Mouse (Mus musculus): ENCODE results near the gene Taf12. TPM values are rescaled to one million over a fixed set of nuclear protein-coding genes. Genes with fewer than 3 reads are reported as not detected.

The Taf12 gene
- 10 to 100 TPM; 22.8 to 26.9 TPM for total RNA-seq (2021)
- long read RNA-seq, experiment 1, transcript Taf12-201 (6 exons, 3,787 nt): minor isoform, 5 of 33 reads
- long read RNA-seq, experiment 1, transcript Taf12-202 (7 exons, 777 nt): major isoform, 22 of 33 reads
- long read RNA-seq, experiment 1, partial matches to known transcripts: 1 of 33 reads
- long read RNA-seq, experiment 1, other reads (novel, unspliced or antisense): 5 of 33 reads
- long read RNA-seq, experiment 2, transcript Taf12-202 (7 exons, 777 nt): major isoform, 20 of 39 reads
- long read RNA-seq, experiment 2, transcript Taf12-201 (6 exons, 3,787 nt): minor isoform, 6 of 39 reads
- long read RNA-seq, experiment 2, partial matches to known transcripts: 2 of 39 reads
- long read RNA-seq, experiment 2, other reads (novel, unspliced or antisense): 11 of 39 reads

DNA sequence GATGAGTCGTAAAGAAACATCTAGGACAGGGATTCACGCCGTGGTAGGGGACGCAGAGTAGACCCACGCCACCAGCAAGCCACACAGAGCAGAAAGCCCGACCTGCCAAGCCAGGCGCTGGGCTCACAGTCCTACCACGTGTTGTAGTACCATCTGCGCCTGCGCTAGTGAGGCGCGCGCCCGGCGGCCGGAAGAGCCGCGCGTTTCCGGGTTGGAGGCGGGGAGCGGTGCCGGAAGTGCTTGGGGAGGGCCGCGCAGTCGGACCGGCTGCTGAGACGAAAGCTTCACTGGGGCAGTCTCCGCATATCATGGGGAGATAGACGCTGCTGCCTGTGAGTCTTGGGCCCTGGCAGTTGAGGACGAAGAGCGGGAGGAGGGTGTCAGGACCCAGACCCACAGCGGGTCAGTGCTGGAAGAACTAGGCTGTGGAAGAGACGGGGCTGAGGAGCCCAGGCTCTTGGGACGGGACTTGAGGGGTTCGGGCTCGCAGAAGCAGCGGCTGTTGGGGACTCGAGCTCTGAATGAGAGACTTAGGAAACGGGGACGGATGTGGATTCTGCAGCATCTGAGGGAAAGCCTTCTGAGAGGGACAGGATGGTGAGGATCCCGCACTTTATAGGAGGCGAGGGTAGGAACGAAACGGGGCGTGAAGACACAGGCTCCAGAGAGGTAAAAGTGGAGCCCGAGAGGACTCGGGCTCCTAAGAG is at the start of gene Taf12:
Taf12 (plus strand) TSS at position 220 of the 707 bp plus-strand sequence.
- intact Hi-C loops (cut with DNase I; ENCODE audit: low total_unique reads): no loop called here

DNA sequence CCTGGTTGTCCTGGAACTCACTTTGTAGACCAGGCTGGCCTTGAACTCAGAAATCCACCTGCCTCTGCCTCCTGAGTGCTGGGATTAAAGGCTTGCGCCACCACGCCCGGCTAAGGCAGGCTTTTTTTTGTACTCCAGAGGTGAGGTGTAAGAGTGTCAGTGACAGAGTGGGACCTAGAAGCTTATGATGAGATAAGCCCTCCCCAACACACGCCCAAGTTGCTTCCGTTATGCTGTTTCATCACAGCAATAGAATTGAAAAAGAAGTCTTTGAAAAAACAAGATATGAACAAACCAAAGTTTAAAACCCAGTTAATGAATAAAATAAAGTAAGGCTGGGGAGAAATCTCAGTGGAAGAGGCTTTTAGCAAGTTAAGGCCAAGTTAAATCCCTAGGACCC is 43.8 kb upstream of the Taf12 start:
- no peak for DNase-seq
- intact Hi-C loops (cut with DNase I; ENCODE audit: low total_unique reads): no loop called here

More for the DNA sequence above, at the start of gene Taf12:
- DNase-seq: peak; percentile 92

DNA sequence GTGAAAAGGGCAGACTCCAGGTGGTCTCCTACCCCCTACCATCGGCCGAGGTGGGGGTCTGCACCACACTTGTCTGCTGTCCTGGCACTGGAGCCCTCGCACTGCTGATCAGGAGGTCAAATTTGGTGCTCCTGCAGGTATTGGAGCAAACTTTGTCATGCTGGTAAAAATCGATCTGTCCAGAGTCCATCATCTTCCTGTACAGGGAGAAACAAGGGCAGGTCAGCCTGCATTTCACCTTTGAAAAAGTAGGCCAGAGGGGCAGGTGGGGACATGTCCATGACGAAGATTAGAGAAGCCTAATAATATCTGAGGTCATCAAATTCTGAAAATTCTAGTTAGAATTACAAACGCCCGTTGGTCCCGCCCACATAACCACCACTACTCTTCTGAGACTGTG is 39.5 kb upstream of the Taf12 start:
- no peak for DNase-seq
- intact Hi-C loops (cut with DNase I; ENCODE audit: low total_unique reads): no loop called here

DNA sequence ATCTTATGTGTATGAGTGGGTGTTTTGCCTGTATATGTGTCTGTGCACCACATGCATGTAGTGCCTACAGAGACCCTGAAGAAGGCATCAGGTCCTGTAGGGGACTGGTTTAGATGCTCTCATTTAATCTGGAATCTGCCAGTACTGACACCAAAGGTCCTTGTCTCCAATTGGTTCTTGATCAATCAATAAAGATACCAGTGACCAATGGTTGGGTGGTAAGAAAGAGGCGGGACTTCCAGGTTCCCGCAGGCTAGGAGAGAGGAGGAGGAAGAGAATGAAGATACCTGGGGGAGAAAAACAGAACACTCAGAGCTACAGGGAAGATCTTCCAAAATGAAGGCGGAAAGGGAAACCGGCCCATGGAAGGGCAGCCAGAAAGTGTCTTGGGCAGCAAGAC is 35.8 kb upstream of the Taf12 start:
- intact Hi-C loops (cut with DNase I; ENCODE audit: low total_unique reads): no loop called here
- no peak for DNase-seq

DNA sequence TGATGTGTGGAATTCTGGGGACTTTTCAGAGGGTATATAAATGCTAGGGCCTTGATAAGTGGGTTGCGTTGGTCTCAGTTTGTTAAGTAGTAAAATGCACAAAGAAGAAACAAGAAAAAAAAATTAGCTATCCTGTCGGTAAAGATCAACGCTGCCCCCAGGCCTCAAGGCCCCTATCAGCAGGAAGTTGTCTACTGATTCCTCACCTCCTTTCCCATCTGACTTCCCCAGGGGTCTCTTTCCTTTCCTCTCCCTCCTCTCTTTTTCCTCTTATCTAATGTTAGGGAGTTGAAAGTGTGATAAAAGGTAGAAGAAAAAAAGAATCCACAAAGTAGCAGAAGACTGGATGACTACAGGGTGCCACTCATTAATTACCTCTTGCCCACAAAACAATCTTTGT is 33.8 kb upstream of the Taf12 start:
- intact Hi-C loops (cut with DNase I; ENCODE audit: low total_unique reads): no loop called here
- no peak for DNase-seq

DNA sequence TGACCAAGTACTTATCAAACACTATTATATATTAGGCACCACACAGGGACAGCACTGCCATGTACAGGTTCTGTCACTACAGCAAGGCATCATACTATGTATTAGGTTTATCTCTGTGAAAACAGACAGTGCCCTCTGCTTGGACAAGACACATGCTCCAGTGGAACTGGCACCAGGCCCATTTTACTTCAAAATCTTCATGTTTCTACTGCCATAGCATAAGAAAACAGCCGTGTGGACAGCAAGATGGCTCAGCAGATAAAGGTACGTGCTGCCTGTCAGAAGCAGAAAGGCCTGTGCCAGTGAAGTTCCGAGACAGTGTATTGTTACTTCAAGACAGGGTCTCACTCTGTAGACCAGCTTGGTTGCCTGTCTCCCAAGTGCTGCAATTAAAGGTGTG is 33.0 kb upstream of the Taf12 start:
- intact Hi-C loops (cut with DNase I; ENCODE audit: low total_unique reads): no loop called here
- DNase-seq: no peak

DNA sequence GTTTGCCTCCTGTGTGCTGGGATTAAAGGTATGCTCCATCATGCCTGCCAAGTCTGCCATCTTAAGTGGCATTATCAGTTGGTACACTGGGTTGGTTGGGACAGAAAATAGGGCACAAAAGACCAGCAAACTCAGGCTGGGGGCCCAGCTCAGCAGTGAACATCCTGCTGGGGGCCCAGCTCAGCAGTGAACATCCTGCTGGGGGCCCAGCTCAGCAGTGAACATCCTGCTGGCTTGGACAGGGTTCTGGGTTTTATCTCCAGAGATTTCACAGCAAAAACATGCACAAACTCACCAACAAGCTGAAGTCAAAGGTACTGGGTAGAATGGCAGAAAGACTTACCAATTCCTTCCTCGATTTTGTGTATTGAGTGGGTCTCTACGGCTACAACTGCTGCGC is 28.5 kb upstream of the Taf12 start:
- intact Hi-C loops (cut with DNase I; ENCODE audit: low total_unique reads): no loop called here
- no peak for DNase-seq

DNA sequence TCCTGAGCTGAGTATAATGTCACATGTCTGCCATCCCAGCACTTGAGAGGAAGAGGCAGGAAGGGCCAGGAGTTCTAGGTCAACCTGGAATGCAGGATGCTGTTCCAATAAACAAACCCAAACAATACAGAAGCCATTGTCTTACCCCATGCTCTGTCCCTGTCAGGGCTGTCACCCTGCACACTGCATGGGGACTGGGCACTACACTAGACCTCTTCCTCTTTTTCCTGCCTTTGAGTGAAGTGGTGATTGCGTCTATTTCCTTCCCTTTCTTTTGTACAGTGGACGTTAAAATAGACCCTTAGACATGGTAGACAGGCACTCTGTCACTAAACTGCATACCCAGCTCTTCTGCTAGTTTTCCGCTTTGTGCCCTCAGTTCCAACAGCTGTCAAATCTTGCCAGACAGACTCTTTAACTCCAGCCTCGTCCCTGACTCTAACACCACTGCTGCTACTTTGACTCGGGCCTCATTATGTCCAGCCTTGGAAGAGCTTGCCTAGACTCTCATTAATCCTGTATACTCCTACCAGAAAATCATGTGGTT is 26.7 kb upstream of the Taf12 start:
- DNase-seq: no peak
- intact Hi-C loops (cut with DNase I; ENCODE audit: low total_unique reads): no loop called here

DNA sequence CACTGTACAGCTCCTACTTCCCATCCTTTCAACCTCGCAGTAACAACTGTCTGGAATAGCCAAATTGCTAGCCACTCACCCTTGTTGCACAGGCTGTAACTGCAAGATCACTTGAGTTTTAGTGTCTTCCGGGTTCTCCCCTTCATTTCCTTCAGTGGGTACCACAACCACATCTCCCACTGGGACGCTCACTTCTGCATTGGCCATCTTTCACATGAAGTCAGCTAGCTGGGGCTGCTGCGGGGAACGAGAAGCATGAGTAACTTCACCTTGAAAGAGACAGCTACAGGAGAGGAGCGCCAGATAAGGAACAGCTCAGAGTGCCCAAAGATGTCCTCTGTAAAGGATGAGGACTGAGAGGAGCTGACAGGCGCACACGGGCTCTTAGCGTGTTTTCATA is 22.6 kb upstream of the Taf12 start:
- intact Hi-C loops (cut with DNase I; ENCODE audit: low total_unique reads): no loop called here
- no peak for DNase-seq

DNA sequence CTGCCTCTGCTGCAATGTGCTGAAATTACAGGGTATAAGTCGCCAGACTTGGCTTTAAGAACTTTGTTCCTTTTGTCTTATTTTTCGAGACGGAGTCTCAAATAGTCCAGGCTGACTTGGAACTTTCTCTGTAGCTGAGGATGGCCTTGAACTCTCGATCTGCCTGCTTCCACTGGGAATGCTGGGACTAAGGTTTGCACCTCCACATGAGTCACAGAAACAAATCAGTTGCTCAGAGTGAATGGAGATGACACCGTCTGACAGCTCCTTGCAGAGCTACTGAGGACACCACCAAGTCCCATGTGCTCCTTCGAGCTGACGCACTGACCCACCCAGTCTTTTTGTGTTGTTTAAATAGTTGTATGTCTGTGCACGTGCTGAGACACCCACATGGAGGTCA is 21.0 kb upstream of the Taf12 start:
- no peak for DNase-seq
- intact Hi-C loops (cut with DNase I; ENCODE audit: low total_unique reads): no loop called here

DNA sequence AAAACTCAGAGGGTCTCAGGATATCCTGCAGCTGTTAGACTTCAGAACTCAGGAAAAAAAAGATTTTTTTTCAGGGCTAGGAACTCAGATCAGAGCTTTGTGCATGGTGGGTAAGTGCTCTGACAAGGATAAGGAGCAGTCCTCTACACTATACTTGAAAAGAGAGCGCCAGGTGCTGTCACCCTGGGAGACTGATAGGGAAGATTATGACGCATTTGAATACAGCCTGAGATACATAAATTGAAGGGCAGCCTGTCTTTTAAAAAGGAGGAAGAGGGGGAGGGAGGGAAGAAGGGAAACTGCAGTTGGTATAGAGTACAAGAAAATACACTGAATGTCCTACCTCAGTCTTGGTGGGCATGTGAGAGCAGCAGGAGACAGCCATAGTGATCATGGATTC is 20.6 kb upstream of the Taf12 start:
- intact Hi-C loops (cut with DNase I; ENCODE audit: low total_unique reads): no loop called here

DNA sequence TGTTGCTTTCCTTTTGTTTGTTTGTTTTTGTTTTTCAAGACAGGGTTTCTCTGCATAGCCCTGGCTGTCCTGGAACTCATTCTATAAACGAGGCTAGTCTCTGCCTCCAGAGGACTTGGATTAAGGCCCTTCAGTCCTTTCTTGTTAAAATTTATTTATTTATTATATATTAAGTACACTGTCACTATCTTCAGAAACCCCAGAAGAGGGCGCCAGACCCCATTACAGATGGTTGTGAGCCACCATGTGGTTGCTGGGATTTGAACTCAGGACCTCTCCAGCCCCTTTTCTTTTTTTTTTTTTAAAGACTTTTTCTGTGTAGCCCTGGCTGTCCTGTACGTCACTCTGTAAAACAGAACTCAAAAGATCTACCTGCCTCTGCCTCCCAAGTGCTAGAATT is 19.2 kb upstream of the Taf12 start:
- DNase-seq: no peak
- intact Hi-C loops (cut with DNase I; ENCODE audit: low total_unique reads): loop anchor here (5.0 kb wide), 1 partner anchor 38 kb away; no protein-coding TSS in a partner anchor

More for the DNA sequence above, 20.6 kb upstream of the Taf12 start:
- no peak for DNase-seq

DNA sequence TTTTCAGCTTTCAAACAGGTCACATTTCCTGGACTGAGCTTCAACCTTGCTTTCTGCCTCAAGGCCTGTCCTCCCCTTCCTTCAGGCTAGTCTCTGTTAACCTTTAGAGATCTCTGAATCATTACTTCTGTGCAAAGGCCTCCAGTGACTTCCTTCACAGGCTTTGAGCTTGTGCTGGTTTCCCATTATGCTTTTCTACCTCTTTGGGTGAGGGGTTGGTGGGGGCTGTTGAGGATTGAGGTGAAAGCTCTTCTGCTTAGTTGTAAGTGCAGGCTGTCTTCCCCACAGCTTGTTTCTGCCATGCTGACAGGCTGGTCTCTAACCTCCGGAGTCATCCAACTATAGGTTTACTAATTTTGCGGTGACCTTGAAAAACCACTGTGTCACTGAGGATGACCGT is 17.8 kb upstream of the Taf12 start:
- intact Hi-C loops (cut with DNase I; ENCODE audit: low total_unique reads): loop anchor here (5.0 kb wide), 1 partner anchor 39 kb away; no protein-coding TSS in a partner anchor
- no peak for DNase-seq

DNA sequence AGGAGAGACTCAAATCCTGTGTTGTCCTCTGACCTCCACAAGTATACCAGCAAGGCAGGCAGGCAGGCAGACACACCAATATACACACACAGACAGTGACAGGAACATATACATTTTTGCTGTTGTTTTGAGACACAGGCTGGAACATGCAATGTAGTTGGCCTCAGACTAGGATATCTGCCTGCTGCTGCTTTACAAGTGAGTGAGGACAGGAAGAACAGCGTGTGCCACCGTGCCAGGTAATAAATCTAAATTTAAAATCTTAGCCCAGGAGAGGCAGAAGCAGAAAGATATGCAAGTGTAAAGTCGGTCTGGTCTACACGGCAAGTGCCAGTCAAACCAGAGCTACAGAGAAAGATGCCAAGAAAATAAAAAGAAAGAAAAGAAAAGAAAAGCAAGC is 14.9 kb upstream of the Taf12 start:
- intact Hi-C loops (cut with DNase I; ENCODE audit: low total_unique reads): loop anchor here (5.0 kb wide), 1 partner anchor 42 kb away; no protein-coding TSS in a partner anchor
- no peak for DNase-seq

DNA sequence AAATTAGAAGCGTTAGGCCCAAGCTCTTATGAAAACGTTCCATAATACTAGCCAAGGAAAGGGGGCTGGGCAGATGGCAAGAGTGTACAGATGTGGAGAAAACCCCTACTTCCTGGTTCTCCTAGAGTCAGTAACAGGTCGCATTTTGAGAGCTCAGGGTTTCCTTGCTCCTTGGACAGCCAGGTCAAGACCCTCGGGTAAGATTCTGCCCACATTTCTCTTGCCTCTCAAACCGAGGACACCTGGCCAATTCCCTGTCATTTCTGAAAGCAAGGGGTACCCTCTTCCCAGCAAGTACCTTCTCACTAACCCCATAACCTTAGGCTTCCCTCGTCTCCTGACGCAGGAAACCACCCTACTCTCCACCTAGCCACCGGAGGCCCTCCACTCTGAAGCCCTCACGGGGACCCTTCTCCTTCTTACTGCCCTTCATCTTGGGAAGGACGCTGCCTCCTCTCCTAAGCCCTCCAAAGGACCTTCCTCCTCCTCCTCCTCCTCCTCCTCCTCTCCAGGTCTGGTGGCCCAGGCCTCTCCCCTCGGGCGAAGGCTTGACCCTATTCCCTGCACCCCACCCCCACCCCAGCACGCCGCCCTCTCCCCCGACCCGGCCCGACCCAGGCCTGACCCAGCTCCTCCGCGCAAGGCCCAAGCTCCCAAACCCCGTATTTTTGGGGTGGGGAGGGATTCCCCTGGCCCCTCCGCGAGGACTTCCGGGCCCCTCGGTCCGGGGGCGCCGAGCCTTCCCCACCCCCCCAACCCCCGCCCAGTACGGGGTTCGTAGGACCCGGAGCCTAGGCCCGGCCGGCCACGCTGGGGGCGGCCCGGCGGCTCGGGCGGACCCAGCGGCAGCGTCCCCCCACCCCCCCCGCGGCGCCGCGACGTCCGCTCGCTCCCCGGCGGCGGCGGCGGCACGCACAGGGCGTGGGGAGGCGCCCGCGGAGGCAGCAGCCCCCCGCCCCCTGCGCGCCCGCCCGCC is 13.5 kb upstream of the Taf12 start:
- DNase-seq: peak; percentile 72
- intact Hi-C loops (cut with DNase I; ENCODE audit: low total_unique reads): no loop called here

DNA sequence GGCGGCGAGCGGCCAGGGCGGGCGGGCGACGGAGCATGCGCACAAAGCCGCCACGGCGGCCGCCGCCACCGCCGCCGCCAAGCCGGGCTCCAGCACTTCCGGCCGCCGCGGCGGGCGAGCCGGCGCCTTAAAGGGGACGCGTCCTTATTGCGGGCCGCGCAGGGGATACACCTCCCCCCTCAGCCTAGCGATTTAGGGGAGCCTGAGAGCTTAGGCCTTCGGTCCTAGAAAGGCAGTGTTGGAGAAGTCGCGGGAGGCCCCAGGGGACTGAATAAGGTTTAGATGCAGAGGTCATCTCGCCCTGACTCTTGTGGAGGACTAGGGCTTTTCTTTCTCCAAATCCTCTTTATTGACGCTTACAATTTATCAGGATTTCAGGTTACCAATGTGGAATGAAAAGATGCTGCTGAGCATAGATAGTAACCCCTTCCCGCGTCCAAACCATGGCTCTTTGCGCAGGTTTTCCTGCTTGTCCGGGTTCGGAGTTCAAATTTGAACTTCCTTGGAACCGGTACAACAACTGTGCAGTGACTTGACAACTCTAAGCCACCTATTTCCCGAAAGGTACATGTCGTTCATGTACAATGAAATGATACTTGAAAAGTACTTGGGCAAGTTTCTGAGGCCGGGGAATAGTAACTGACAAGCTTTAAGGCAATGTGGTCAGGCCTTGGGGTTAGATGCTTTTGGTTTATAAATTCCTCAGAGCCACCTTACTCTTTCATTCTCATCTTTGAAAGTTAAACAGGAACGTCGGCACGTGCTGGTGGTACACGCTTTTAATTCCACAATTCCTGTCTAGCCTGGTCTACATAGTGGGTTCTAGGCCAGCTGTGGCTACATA is 12.4 kb upstream of the Taf12 start, which contains the start of gene Gmeb1:
Gmeb1 (minus strand) TSS at position 89 of the 844 bp plus-strand sequence.
- intact Hi-C loops (cut with DNase I; ENCODE audit: low total_unique reads): no loop called here
- peak; percentile 82 for DNase-seq

DNA sequence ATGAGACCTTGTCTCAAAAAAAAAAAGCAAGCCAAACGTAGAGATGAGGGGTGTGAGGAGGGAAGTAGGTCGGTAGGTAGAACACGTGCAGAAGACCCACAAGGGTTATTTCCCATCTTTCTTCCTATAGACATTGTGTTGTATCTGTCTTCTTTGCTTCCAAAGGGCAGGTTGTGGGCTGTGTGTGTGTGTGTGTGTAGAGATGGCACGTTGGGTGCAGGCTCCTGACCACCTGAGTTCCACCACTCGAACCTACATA is 11.9 kb upstream of the Taf12 start:
- intact Hi-C loops (cut with DNase I; ENCODE audit: low total_unique reads): no loop called here
- DNase-seq: no peak

DNA sequence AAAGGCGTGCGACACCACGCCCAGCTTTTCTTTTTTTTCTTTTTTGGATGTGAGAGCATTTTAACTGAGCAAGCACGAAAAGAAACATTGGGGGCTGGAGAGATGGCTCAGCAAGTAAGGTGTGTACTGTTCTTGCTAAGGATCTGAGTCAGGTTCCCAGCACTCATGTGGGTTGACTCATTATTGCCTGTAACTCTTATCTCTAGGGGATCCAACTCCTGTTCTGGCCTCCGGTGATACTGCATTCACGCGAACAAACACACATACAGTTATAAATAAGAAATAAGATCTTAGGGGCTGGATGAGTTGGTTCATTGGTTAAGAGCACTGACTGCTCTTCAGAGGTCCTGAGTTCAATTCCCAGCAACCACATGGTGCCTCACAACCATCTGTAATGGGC is 10.9 kb upstream of the Taf12 start:
- intact Hi-C loops (cut with DNase I; ENCODE audit: low total_unique reads): no loop called here

DNA sequence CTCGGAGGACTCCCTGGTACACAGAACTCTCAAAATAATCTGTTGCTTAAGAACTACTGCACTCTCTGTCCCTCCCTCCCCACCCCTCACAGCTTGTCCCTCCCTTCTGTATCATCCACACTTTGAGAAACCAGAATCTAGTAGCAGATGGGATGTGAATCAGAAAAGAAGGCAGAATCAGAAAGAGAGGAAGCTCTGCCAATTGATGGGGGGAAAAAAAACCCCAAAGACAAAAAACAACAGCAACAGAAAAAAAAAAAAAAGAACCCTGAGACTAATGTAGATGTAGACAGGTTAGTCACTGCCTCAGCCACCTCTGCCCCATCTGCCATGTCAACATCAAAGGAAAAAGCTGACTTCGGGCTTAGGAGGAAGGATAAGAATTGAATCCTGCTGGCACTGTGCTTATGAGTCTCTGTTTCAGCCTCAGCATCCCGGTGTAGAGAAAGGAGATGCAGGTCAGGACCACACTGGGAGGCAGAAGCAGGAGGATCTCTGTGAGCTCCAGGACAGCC is 7.3 kb upstream of the Taf12 start:
- intact Hi-C loops (cut with DNase I; ENCODE audit: low total_unique reads): no loop called here
- no peak for DNase-seq

More for the DNA sequence above, 10.9 kb upstream of the Taf12 start:
- DNase-seq: no peak
